Mouse (Mus musculus) layer of hippocampus, adult 2 months (tissue): ENCODE results near the gene Hist1h3f. TPM values are rescaled to one million over a fixed set of nuclear protein-coding genes. Genes with fewer than 3 reads are reported as not detected.
"Not testable (repeated sequence)": the region's sequence is repeated elsewhere in the genome, so short reads cannot be mapped to it uniquely, and the experiment has no call there.

ENCODE experiments used
- DNase-seq, 2 experiments: peaks; one replicate each; pipeline ENCODE4 v3.0.0; 2022; ENCODE audit warnings: low spot score in 2 of 2
- H3K27ac ChIP-seq: fragments of 200-600 bp; 2 replicates; pipeline ENCODE4 v1.8.1; 2022
- H3K4me3 ChIP-seq: fragments of 200-600 bp; 2 replicates; pipeline ENCODE4 v1.8.1; 2022; ENCODE audit warnings: mild to moderate bottlenecking
- CTCF ChIP-seq: fragments of 200-600 bp; conservative IDR thresholded peaks from 2 replicates; pipeline ENCODE4 v1.8.1; 2022; ENCODE audit warnings: antibody characterized with exemption, mild to moderate bottlenecking, moderate library complexity
- total RNA-seq, 2 experiments: library from RNA; stranded (reverse); gene quantifications; 2 replicates each; pipeline ENCODE4 v1.2.3; 2021

Gene Hist1h3f
- total RNA-seq, 2 experiments from 2014 or later = 17.7 to 18.3 TPM

DNA sequence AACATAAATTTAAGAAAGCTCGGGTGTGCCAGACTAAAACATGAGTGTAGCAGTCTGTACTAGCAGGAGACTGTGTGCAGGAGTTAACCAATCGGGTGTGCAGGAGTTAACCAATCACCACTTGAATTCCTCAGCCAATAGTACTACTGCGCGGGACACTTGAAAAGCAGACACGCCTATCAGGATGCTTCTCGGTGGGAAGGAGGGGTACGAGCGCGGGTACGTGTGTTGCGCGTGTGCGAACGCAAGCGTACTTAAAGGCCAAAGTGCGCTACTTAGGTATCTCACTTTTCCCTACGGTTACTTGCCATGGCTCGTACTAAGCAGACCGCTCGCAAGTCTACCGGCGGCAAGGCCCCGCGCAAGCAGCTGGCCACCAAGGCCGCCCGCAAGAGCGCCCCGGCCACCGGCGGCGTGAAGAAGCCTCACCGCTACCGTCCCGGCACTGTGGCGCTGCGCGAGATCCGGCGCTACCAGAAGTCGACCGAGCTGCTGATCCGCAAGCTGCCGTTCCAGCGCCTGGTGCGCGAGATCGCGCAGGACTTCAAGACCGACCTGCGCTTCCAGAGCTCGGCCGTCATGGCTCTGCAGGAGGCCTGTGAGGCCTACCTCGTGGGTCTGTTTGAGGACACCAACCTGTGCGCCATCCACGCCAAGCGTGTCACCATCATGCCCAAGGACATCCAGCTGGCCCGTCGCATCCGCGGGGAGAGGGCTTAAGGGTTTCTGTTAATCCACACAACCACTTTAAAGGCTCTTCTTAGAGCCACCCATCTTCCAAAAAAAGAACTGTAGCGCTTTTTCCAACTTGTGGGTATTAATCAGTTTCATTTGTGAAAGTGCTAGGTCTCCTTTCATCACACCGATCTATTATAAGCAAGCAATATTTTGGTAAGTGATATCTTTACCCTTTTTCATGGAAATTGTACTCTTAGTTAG, 8.4 kb upstream of the Hist1h3f start, which contains the start of gene Hist1h3g:
Gene Hist1h3g, plus strand, starts transcription at position 286 of the 939 bp plus-strand sequence.
- peak; percentile 36; the same call in 1 of the 2 replicates for TF ChIP-seq CTCF
- H3K4me3 ChIP-seq = peak within 1 kb of the TSS; percentile 62
- H3K27ac ChIP-seq = peak within 1 kb of the TSS; percentile 40; the same call in 1 of the 2 replicates
- peak; percentile 86 to 93 for DNase-seq

DNA sequence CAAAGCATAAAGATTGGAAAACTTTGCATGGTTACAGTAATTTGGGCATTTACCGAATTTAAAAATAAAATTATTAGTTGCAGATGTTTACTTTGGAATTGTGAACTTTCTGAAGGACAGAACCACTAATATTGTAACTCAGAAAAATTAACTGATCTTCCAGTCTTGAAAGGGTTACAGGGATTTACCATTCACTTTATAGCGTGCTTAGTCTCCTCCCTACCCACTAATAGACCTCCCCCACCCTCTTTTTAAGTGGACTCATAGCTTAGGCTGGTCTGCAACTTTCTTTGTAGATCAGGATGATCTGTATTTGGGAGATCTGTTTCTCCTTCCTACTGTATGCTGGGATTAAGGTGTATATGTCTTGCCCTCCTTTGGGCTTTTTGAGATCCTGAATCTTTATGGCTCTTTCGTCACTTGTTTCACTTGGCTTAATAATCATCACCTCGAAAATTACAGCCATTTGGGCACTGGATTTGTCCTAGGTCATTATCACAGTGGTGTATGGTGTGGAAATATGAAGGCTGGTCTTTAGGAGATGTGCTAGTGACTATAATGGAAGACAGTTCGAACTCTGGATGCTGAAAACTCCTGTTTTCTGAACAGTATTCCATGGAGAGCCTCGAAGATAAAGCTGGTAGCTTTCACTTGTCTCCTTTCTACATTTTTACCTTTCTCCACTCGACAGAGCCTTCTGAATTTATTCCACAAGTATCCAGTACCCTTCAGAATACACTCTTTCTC, 7.6 kb upstream of the Hist1h3f start:
- no peak for DNase-seq
- TF ChIP-seq CTCF = no peak
- Histone ChIP-seq H3K27ac (no peak overlapping the region), H3K4me3 (no peak overlapping the region; the same call in 1 of the 2 replicates)

DNA sequence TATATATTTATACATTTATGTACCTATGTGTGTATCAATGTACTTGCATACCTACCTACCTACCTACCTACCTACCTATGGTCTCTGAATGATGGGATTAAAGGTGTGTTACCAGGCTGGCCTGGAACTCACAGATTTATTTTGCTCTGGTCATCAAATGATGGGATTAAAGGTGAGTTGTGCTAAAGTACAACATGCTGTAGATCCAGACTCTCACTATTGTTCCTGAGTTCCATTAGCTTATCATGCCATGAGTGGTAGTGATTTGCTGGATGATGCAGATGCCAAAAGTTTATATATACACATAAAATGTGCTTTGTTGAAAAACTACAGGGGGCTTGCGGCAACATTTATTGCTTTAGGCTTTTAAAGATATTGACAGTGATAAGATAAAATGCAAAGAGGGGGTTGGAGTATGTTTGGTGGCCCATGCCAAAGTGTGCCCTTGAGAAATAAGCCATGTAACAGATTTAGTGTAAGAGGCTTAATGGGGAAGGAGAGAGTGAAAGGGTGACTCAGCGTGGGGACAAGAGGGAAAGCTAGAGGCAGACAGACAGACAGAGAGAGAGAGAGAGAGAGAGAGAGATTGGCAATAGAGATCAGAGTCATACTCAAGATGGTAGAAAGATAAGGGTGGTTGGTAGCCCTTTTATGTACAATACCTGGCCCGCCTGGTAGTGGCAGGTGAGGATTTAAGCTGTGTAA, 6.7 kb upstream of the Hist1h3f start:
- DNase-seq = no peak
- no peak overlapping the region for H3K27ac ChIP-seq
- no peak for TF ChIP-seq CTCF

DNA sequence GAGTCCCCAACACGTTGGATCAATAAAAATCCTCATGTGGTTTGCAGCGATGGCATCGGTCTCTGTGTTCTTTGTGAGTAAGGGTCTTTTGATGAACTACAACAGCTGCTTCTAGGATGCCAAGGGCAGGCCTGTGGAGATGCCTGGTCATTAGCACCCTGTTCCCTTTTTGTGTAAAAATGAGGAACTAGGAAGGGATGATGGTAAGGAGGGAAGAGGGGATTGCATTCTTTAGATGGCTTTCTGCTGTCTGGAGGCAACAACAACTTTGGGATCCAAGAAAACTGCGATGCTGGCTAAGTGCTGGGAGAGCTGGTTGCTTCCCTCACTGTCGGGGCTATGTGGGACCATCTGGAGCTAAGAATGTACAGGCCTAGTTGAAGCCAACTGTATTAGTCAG, 5.6 kb upstream of the Hist1h3f start:
- TF ChIP-seq CTCF = no peak
- DNase-seq = no peak

More for the DNA sequence above, 6.7 kb upstream of the Hist1h3f start:
- no peak overlapping the region for H3K4me3 ChIP-seq

DNA sequence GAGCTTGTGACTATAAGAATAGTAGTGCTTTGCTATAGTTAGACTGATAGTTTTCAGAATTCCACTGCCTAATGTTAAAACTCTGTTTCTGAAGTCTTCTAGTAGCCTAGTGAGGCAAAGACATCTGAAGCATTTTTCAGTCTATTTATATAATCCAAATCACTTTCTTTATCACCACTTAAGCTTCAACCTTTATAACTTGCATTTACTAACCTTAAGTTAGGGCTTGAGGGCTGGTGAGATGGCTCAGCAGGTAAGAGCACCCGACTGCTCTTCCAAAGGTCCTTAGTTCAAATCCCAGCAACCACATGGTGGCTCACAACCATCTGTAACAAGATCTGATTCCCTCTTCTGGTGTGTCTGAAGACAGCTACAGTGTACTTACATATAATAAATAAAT, 4.0 kb upstream of the Hist1h3f start:
- not testable (repeated sequence) for H3K4me3 ChIP-seq, H3K27ac ChIP-seq, DNase-seq

More for the DNA sequence above, 5.6 kb upstream of the Hist1h3f start:
- Histone ChIP-seq H3K4me3 (no peak overlapping the region), H3K27ac (no peak overlapping the region)

DNA sequence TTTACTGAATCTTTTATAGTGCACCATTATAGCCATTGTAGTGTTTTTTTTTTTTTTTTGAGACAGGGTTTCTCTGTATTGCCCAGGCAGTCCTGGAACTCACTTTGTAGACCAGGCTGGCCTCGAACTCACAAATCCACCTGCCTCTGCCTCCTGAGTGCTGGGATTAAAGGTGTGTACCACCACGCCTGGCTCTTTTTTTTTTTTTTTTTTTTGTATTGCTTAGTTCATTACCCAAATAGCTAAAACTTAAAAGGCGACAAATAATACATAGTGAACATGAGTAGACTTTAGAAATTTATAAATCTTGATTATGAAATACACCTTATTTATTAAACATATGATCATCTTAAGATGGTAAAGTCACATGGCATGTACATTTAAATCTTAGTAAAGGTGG, 2.4 kb upstream of the Hist1h3f start:
- no peak for DNase-seq
- TF ChIP-seq CTCF = no peak
- no peak overlapping the region for H3K4me3 ChIP-seq
- no peak overlapping the region for H3K27ac ChIP-seq

DNA sequence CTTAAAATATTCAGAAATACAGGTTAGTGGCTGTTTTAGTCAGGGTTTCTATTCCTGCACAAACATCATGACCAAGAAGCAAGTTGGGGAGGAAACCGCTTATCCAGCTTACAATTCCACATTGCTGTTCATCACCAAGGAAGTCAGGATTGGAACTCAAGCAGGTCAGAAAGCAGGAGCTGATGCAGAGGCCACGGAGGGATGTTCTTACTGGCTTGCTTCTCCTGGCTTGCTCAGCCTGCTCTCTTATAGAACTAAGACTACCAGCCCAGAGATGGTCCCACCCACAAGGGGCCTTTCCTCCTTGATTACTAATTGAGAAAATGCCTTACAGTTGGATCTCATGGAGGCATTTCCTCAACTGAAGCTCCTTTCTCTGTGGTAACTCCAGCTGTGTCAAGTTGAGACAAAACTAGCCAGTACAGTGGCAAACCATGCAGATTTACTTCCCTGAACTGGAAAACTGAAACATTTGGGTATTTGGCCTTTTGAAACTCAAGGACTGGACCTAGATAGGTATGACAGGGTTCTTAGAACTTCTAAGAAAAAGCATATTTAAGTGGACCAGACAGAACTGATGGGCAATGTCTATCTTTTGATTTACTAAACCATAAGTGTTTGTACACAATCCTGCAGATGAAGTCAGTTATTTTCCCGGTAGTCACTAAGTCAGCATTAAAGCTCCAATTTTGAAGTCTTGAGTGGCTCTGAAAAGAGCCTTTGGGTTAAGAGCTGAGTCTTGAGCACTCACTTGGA, 1.4 kb upstream of the Hist1h3f start:
- H3K27ac ChIP-seq, DNase-seq: not testable (repeated sequence)
- peak overlapping the region; percentile 70 for H3K4me3 ChIP-seq

DNA sequence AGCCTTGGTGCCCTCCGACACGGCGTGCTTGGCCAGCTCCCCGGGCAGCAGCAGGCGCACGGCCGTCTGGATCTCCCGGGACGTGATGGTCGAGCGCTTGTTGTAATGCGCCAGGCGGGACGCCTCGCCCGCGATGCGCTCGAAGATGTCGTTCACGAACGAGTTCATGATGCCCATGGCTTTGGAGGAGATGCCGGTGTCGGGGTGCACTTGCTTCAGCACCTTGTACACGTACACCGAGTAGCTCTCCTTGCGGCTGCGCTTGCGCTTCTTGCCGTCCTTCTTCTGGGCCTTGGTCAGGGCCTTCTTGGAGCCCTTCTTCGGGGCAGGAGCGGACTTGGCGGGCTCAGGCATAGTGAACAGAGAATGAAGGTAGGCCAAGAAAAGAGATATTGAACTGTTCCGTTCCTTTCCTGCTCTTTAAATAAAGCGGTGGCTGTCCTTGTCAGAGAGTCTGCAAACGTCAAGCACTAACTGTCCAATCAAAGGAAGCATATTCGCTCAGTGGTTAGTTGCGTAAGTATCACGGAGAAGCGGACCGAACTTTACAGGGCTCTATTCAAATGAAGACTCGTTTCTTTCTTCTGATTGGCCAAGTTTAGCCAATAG, 749 bp upstream of the Hist1h3f start, which contains the start of gene Hist1h2bh:
Gene Hist1h2bh, minus strand, starts transcription at position 394 of the 609 bp plus-strand sequence.
- peak within 1 kb of the TSS; percentile 70 for H3K4me3 ChIP-seq
- H3K27ac ChIP-seq = peak within 1 kb of the TSS; percentile 68; the same call in 1 of the 2 replicates
- DNase-seq = peak; percentile 54 to 93

DNA sequence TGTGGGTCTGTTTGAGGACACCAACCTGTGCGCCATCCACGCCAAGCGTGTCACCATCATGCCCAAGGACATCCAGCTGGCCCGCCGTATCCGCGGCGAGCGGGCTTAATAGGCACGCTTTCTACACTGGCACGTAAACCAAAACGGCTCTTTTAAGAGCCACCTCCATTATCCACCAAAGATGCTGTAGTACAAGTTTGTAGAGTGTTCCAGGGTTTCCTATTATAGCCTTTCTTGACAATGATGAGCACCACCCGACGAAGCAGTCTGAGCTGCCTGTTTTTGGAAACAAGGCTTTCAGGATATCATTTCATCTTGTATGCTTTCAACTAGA, 902 bp downstream of the Hist1h3f start:
- peak overlapping the region; percentile 83 for H3K27ac ChIP-seq
- DNase-seq = not testable (repeated sequence)

DNA sequence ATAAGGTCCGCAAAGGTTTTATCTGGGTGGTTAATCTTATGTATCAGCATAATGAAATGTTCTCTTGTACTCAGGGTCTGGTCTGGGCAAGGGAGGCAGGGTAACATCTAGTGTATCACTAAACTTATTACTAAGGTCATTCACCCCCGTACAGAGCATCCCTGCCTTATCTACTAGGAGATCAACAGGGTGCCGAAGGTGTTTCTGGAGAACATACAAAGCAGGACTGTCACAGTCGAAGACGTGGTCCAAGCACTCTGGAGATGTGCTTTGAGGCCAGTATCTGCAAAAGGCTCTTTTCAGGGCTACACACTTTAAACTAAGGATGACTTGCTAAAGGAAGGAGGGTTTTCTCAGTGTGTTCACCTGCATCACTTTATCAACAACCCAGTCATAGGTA, 2.8 kb downstream of the Hist1h3f start:
- DNase-seq = no peak
- Histone ChIP-seq H3K4me3 (no peak overlapping the region), H3K27ac (no peak overlapping the region)
- no peak for TF ChIP-seq CTCF

More for the DNA sequence above, 902 bp downstream of the Hist1h3f start:
- peak overlapping the region; percentile 70 for H3K4me3 ChIP-seq

DNA sequence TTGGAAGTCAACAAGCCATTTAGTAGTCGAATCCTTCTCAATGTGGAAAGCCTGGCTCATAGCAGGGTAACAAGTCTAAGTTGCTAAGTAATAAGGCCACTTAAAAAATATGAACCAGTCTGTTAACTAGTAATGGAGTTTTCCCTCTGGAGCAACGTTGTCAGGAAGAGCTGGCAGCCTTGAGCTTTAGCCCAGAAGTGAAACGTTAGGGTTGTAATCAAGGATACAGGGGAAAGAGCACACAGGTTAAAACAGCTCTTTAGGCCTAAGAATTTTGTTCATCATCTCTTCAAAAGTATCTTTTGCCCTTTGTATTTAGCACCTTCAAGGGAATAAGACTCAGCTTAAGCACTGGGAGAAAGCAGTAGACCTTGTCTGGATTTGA, 6.9 kb downstream of the Hist1h3f start:
- no peak for DNase-seq
- Histone ChIP-seq H3K27ac (peak overlapping the region; percentile 85), H3K4me3 (peak overlapping the region; percentile 58)
- no peak for TF ChIP-seq CTCF
